Mouse (Mus musculus) C2C12 (cell line): ENCODE measurements at regions not wholly inside any gene's neighbourhood (a gene's known extent, or its start where the extent isn't known, plus 50 kb on each side); places are given as distances from the start of the nearest gene placed in this dataset.

Experiments
- CEBPB ChIP-seq: IDR thresholded peaks from one replicate; pipeline ENCODE4 v1.6.1; 2011; ENCODE audit warnings: low read depth, mild to moderate bottlenecking, control low read depth, moderate library complexity
- CTCF ChIP-seq: IDR thresholded peaks from one replicate; pipeline ENCODE4 v1.5.1; 2011; ENCODE audit not compliant: control insufficient read depth, insufficient read depth, insufficient read length
- FOSL1 ChIP-seq: IDR thresholded peaks from one replicate; pipeline ENCODE4 v1.8.0; 2011; ENCODE audit warnings: mild to moderate bottlenecking, low read length; ENCODE audit not compliant: poor library complexity, insufficient read depth, severe bottlenecking
- MAX ChIP-seq: IDR thresholded peaks from one replicate; pipeline ENCODE4 v1.6.1; 2011; ENCODE audit warnings: mild to moderate bottlenecking, control low read depth
- MYOD1 ChIP-seq: IDR thresholded peaks from one replicate; pipeline ENCODE4 v1.6.1; 2011; ENCODE audit warnings: low read depth; ENCODE audit not compliant: control insufficient read depth, insufficient read length
- MYOG ChIP-seq: IDR thresholded peaks from one replicate; pipeline ENCODE4 v1.6.1; 2011; ENCODE audit not compliant: control insufficient read depth, insufficient read length; ENCODE audit errors: extremely low read depth
- USF1 ChIP-seq: IDR thresholded peaks from one replicate; pipeline ENCODE4 v1.6.1; 2011; ENCODE audit warnings: low read depth, mild to moderate bottlenecking, control low read depth, moderate library complexity

DNA sequence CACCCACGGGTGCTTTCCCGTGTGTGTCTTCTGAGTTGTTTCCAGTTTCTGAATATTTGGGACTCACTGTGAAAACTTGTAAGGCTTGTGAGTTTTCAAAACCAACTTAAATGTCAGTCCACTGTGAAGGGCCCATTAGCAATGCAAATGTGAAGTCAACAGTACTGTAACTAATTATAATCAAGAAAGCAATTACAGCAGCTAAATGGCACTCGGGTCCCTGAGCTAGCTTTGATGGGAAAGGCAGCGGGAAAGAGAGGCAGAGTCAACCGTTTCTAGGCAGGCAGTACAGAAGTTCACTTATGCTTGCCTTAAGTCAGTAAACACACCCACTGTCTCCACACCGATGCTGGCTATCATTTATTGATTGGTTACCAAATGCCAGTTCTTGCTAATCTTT is 221.9 kb downstream of the Klf5 start:
- TF ChIP-seq USF1 (no peak), CTCF (no peak), MYOD1 (no peak), MYOG (no peak), CEBPB (no peak), FOSL1 (no peak), MAX (no peak)
